Mouse (Mus musculus): ENCODE data around the gene Styk1. TPM values are rescaled to one million over a fixed set of nuclear protein-coding genes. Genes with fewer than 3 reads are reported as not detected.

Styk1 gene
- total RNA-seq (2014; fragmentation: Nextera tagmentation) (0.81 TPM in 1 of 2 replicates, not detected in the other), total RNA-seq (2017) (0.04 TPM in 1 of 2 replicates, not detected in the other)

GRCm38 (mm10) chr6:131353352-131353919 lies at the start of gene Styk1:
TSS of gene Styk1 (minus strand) at chr6:131353597.
- ATAC-seq (replicated peaks; ENCODE audit: poor library complexity, severe bottlenecking): peak; percentile 84

- no peak for ATAC-seq (replicated peaks; ENCODE audit: poor library complexity, severe bottlenecking)
These were observed 49.6 kb upstream of the Styk1 start for GRCm38 (mm10) chr6:131403036-131403435.

- no peak for ATAC-seq (replicated peaks; ENCODE audit: poor library complexity, severe bottlenecking)
These were observed 49.2 kb upstream of the Styk1 start for GRCm38 (mm10) chr6:131402606-131403005.

GRCm38 (mm10) chr6:131401259-131401658 lies 47.9 kb upstream of the Styk1 start:
- no peak for ATAC-seq (replicated peaks; ENCODE audit: poor library complexity, severe bottlenecking)

GRCm38 (mm10) chr6:131396650-131397049 lies 43.3 kb upstream of the Styk1 start:
- no peak for ATAC-seq (replicated peaks; ENCODE audit: poor library complexity, severe bottlenecking)

GRCm38 (mm10) chr6:131393873-131394660 lies 40.7 kb upstream of the Styk1 start:
- no peak for ATAC-seq (replicated peaks; ENCODE audit: poor library complexity, severe bottlenecking)

GRCm38 (mm10) chr6:131388040-131389021 lies 34.9 kb upstream of the Styk1 start, which contains the start of gene Ybx3:
TSS of gene Ybx3 (minus strand) at chr6:131388476.
- ATAC-seq (replicated peaks; ENCODE audit: poor library complexity, severe bottlenecking): peak; percentile 60

- ATAC-seq (replicated peaks; ENCODE audit: poor library complexity, severe bottlenecking): peak; percentile 84
These were observed 34.0 kb upstream of the Styk1 start for GRCm38 (mm10) chr6:131387221-131388039.

- ATAC-seq (replicated peaks; ENCODE audit: poor library complexity, severe bottlenecking): no peak
These were observed 33.1 kb upstream of the Styk1 start for GRCm38 (mm10) chr6:131386416-131387019.

GRCm38 (mm10) chr6:131385469-131385868 lies 32.1 kb upstream of the Styk1 start:
- ATAC-seq (replicated peaks; ENCODE audit: poor library complexity, severe bottlenecking): no peak

GRCm38 (mm10) chr6:131383713-131384330 lies 30.4 kb upstream of the Styk1 start:
- ATAC-seq (replicated peaks; ENCODE audit: poor library complexity, severe bottlenecking): no peak

- no peak for ATAC-seq (replicated peaks; ENCODE audit: poor library complexity, severe bottlenecking)
These were observed 29.6 kb upstream of the Styk1 start for GRCm38 (mm10) chr6:131382984-131383337.

GRCm38 (mm10) chr6:131382232-131382983 lies 29.0 kb upstream of the Styk1 start:
- no peak for ATAC-seq (replicated peaks; ENCODE audit: poor library complexity, severe bottlenecking)

GRCm38 (mm10) chr6:131378858-131379428 lies 25.5 kb upstream of the Styk1 start:
- ATAC-seq (replicated peaks; ENCODE audit: poor library complexity, severe bottlenecking): no peak

GRCm38 (mm10) chr6:131377378-131377777 lies 24.0 kb upstream of the Styk1 start:
- peak; percentile 46; the same call in 1 of the 2 replicates for ATAC-seq (replicated peaks; ENCODE audit: poor library complexity, severe bottlenecking)

GRCm38 (mm10) chr6:131374594-131375340 lies 21.4 kb upstream of the Styk1 start:
- no peak for ATAC-seq (replicated peaks; ENCODE audit: poor library complexity, severe bottlenecking)

GRCm38 (mm10) chr6:131373160-131373559 lies 19.8 kb upstream of the Styk1 start:
- 0 out of 2 replicates have a peak, but pooled peaks have one; percentile 19 for ATAC-seq (replicated peaks; ENCODE audit: poor library complexity, severe bottlenecking)
